Mouse (Mus musculus): ENCODE results near the gene Piezo1.

Gene Piezo1

DNA sequence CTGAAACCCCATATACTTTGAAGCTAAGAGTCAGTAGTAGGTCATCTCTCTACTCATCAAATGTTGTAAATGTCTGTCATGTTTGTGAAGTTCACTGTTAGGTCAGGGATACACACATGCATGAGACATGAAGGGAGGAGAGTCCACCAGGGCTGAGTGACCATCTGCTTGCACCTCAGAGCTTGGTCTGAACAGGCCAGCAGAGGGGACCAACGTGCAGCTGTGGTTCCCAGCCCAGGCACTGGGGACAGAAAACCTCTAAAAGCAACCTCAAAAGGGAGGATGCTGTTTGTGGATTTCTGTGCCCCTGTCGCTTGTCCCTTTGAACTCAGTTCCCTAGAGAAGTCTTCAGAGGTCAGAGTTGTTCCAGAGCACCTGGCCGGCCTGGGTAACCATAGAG is 105.9 kb downstream of the Piezo1 start:
- no peak for DNase-seq

DNA sequence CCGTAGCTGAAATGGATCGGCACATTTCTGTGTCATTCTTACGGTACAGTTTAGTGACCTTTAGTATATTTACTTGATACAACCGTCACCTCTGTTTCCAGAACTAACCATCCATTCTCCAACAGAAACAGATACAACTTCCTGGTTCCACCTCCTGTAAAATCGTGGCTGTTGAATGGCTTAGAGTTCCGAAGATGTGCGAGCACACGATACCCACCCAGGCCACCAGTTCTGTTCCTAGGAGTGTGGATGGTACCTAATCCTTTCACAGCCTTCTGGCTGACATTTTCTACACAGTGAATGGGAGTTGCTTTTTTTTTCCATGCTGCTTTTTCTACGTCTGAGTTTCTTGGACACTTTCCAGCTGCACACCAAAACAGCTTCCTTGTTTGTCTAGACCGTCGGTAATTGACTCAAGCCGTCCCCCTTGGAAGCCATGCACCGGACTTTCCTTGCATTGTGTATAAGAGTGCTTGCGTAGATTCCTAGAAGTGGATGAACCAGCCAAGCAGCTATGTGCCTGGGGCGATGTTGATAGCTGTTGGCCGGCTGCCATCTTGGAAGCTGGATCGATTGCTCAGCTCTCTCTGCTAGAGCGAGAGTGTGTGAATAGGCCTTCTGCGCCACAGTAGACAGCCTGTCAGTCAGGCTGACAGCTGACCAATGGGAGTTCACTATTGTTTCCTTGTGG is 106.9 kb downstream of the Piezo1 start:
- peak; percentile 91 for DNase-seq

DNA sequence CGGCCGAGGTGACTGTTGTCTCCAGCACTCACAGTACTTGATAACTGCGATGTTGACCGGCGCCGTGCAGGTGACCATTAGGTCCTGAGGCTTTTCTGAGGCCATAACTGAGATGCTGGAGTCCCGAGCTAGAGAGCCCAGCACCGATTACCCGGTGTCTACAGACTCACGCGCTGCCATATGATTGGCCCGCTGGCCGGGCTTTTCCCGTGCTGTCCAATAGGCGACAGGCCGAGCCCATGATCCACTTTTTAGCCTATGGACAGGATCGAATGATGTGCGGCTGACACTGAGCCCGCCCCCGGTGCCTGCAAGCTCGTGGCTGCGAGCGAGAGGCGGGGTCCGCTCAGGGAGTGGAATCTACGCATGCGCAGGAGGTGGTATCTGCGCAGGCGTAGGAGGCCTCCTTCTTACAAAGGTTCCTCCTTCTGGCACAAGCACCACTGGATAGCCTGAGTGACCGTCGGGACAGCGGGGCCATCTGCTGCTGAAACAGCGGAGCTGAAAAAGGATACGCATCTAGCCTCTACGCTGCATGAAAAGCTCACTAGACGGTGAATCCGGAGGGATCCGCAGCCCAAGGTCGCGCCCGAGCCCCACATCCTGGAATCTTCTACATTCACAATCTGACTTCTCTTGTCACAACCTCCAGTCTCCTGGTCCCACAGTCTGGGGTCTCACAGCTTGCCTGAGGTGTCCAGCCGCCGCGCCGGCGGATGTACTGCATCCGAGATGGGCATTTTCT is 107.7 kb downstream of the Piezo1 start, which contains the start of gene Mvd:
Gene Mvd (minus strand): TSS at position 161 of the 745 bp plus-strand sequence.
- peak; percentile 98 for DNase-seq

- DNase-seq: no peak
Measured at GRCm38 (mm10) chr8:122442781-122443180, 108.3 kb downstream of the Piezo1 start.

- no peak for DNase-seq
Measured at GRCm38 (mm10) chr8:122442356-122442755, 108.8 kb downstream of the Piezo1 start.

- DNase-seq: no peak
Measured at GRCm38 (mm10) chr8:122441326-122441725, 109.8 kb downstream of the Piezo1 start.

GRCm38 (mm10) chr8:122439336-122439735 is 111.8 kb downstream of the Piezo1 start:
- DNase-seq: no peak

DNA sequence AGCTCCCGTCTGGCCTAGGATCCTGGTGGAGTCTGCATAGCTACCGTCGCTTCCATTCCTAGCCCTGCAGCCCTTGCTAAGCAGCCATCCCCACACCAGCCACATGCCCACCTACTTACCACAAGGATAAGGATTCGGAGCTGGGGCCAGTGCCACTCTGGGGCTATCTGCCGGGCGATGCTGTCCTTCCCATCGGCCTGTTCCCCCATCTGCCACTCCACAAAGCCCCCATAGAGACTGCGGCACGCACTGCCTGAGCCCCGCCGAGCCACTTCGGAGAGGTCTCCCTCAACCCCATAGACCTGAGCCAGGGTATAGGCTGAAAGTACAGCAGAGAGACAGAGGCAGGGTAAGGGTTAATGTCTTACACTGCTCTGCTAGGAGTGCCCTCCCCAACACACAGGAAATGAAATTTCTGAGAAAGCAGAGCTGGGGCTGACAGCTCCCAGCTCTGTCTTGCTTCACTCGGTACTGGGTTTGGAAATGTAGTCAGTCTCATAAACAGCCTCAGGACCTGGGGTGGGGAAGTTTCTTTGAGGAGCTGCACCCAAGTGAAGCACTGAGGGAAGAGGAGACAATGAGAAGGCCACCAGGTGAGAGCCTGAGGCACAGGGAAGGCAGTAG is 113.3 kb downstream of the Piezo1 start:
- DNase-seq: no peak

- DNase-seq: no peak
Measured at GRCm38 (mm10) chr8:122436586-122437125, 114.5 kb downstream of the Piezo1 start.

DNA sequence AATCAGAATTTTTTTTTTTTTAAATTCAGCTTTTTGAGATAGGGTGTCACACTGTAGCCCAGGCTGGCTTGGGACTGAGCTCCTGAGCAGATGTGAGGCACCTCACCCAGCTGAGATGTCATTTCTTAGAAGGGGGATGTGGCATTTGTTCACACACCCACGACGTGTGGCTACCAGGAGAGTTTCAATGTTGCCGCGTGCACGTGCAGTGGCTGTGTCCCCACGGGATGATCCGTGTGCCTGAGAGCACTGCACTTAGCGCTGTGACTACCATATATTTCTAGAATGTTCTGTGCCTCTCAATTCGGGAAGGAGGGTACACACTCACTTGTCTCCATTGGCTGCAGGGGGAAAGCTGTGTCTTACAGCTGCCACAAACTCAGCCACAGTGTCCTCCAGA is 115.0 kb downstream of the Piezo1 start:
- no peak for DNase-seq

DNA sequence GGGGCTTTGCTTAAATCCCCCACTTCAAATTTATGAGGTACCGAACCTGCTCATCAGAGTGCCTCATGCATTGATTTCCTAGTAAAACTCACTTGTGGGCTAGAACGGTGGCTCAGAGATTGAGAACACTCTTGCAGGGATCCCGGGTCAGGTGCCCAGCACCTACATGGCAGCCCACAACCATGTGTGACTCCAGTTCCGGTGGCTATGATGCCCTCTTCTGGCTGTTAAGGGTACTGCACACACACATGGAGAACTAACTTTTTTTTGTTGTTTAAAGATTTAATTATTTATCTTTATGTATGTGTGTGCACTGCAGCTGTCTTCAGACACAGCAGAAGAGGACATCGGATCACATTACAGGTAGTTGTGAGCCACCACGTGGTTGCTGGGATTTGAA is 115.8 kb downstream of the Piezo1 start:
- DNase-seq: no peak

GRCm38 (mm10) chr8:122433269-122433905 is 117.7 kb downstream of the Piezo1 start:
- DNase-seq: no peak

DNA sequence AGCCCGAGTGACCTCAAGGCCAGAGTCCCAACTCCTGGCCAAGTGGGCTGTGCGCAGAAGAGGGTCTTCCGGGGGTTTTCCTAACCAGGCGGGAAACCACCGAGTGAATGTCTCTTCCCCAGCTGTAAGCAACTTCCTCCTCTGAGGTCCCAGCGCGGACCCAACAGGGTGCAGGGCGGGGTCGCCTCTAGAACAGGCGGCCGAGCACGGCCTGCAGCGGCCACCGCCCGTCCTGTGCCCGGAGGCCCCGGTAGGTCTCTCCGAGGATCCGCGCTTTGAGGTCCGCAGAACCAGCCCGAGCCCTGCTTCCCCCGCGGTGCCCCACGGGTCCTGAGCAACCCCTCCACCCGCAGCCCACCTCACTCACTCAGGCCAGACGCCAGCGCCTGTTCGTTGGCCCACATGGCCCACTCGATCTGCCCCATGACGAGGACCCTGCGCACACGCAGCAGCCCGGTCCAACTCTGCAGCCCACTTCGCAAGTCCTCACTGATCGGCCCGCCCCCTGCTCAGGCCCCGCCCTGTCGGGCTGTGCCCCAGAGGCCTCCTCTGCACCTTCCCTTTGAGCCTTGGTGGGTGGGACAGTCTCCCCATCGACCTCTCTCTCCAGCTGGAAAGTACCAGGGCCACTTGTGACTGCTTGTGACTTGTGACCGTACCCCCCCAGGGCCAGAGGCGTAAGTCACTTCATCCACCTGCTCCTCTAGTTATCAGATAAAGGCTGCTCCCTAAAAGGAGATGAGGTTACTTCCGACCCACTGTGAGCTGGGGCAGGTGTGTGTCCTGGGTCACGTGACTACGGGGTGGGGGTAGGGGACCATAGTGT is 118.5 kb downstream of the Piezo1 start, which contains the start of gene Cyba:
Gene Cyba (minus strand): TSS at position 488 of the 826 bp plus-strand sequence.
- DNase-seq: peak; percentile 85

All from kidney, adult 18-20 months (tissue).